Mouse (Mus musculus): ENCODE data around the gene Serinc5. TPM values are rescaled to one million over a fixed set of nuclear protein-coding genes. Genes with fewer than 3 reads are reported as not detected.
"Not testable (repeated sequence)": the region's sequence is repeated elsewhere in the genome, so short reads cannot be mapped to it uniquely, and the experiment has no call there.

The Serinc5 gene
- total RNA-seq, 2 experiments from 2014 or later, result 2.1 to 2.9 TPM

DNA sequence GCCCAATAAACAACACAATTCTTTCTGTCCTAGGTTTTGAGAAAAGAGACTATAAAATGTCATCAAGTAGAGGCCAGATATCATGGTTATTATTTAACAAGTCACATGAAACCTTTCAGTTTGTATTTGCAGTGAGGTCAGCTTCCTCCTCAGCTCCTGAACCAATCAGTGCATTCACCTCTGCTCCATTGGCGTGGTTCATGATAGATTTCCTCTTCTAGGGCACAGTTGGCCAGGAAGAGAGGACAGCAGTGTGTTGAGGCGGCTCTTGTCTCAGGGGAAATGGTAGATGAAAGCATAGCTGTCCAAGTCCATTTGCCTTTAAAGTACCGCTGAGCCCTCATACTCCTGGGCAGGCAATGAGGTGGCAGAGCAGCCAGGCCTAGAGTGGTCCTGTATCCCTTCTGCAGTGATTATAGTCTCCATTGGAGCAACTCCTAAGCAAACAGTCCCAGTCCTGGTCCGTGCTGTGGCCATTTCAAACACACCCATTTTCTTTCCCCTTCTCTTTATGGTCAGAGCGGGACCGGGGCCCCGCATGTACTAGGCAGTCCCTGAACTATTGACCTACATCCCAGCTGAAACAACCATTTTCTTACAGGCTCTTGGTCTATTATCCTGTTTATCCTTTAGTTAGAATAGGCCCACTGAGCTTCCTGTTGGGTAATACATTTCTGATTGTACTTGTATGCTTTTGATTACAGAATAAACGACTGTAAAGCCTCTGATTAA is 51.8 kb downstream of the Serinc5 start:
- no peak for DNase-seq (ENCODE audit: low spot score)

DNA sequence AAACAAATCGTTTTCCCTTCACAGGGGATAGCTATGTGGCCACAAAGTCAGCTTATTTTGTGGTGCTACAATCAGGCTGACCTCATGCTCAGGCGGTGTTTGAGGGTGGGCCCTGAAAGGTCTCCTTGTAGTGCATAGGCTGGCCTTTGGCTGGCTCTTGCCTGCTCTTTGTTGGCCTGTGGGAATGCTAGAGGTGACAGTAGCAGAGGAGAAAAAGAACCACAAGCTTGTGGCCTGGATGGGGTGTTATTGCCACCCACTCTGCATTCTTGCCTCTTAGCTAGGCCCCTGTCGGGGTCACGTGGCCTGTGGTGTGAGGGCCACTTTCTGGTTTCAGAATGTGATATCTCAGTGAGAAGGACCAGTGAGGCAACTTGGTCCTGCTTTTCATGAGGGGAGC is 54.1 kb downstream of the Serinc5 start:
- no peak for DNase-seq (ENCODE audit: low spot score)

DNA sequence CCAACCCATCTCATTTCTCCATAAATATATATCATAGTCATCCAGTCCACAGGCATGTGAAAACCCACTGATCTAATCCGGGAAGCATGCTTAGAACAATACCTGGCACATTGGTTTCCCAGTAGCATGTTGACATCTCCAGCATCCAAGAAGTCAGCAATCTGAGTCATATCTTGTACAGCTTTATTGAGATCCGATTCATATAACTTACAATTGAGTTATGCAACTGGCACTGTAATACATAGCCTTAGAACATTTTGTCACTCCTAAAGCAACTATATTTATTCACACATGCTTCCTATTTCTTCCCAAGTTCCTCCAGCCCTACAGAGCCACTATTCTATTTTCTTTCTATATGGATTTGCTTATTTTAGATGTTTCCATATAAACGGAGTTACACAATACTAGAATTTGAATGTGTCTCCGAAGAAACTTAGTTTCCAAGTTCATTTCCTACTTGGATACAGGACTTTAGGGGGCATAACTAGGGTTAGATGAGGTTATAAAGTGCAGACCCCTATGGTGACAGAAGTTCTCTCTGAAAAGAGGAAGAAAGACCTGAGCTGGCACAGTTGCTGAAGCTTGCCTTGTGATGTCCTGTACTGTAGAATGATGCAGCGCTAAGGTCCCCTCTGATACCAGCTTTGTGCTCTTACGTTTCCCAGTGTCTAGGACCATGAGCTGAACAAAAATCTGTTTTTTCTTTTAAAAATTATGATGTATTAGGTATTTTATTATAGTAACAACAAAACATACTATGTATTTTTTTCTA is 57.5 kb downstream of the Serinc5 start:
- no peak for DNase-seq (ENCODE audit: low spot score)

GRCm38 (mm10) chr13:92671727-92672126 is 60.8 kb downstream of the Serinc5 start:
- no peak for DNase-seq (ENCODE audit: low spot score)

DNA sequence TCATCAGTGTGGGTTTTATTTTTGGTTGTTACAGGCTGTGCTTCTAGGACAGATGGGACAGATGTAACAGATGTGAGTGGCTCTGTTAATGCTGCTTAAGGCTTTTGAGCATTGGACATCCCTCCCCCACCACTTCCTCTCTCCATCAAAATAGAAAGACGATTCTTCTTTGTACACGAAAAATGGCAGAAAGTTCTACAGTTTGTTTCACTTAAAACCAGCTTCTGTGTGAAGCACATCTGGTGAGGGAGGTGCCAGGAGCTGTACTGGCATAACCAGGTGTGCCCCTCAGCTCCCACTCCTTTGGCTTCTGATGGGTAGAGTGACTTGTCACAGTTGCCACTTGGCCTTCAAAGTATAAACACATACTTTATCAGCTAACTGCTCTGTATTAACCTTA is 63.8 kb downstream of the Serinc5 start:
- no peak for DNase-seq (ENCODE audit: low spot score)

DNA sequence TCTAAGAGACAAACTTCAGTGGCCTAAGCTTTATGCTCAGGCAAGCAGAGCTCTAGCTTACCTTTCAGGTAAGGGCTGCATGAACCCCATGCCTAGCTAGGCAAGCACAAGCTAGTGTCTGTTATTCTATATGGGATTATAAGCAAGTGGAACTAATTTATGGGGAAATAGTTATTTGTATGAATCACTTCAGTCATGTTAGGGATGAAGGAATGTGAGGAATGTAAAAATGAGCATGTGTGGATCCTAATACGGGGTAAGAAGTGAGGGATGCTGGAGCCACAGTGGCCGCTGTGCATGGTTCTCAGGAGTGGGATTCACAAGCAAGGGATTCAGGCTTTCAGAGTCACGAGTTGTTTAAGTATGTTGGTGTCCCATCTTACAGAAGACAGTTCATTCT is 64.4 kb downstream of the Serinc5 start:
- no peak for DNase-seq (ENCODE audit: low spot score)

DNA sequence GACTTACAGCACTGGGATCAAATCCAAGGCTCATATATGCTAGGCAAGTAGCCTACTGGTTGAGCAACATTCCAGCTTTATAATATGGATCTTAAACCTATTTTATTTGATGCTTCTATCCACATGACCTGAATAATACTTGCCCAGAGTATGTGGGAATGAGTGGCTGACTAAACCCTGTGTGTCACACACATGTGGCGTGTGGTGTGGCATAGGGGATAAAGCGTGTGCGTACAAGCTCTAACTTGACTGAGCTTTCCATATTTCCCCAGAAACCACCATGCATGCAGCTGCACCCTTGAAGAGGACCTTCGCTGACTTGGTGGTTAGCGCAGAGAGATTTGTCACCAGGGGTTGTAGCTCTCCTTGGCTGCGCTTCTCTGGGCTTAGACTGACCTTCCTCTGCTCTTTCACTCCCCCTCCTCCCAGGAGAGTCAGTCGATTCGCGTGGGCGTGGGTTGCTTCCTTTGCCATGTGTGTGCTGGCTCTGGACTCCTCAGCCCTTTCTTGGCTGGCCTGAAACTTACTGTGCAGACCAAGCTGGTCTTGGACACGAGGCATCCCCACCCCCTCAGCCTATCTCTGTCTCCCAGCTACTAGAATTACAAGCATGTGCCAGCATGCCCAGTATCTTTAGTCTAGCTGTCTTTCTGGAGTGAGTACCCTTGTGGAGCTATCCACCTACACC is 65.2 kb downstream of the Serinc5 start:
- DNase-seq (ENCODE audit: low spot score), result peak; percentile 40

- DNase-seq (ENCODE audit: low spot score), result no peak
Observed at GRCm38 (mm10) chr13:92677656-92678055, 66.8 kb downstream of the Serinc5 start.

GRCm38 (mm10) chr13:92679661-92680060 is 68.8 kb downstream of the Serinc5 start:
- DNase-seq (ENCODE audit: low spot score), result no peak

GRCm38 (mm10) chr13:92681541-92681940 is 70.7 kb downstream of the Serinc5 start:
- DNase-seq (ENCODE audit: low spot score), result no peak

- no peak for DNase-seq (ENCODE audit: low spot score)
Observed at GRCm38 (mm10) chr13:92682833-92683232, 71.9 kb downstream of the Serinc5 start.

GRCm38 (mm10) chr13:92683464-92683863 is 72.6 kb downstream of the Serinc5 start:
- DNase-seq (ENCODE audit: low spot score), result no peak

DNA sequence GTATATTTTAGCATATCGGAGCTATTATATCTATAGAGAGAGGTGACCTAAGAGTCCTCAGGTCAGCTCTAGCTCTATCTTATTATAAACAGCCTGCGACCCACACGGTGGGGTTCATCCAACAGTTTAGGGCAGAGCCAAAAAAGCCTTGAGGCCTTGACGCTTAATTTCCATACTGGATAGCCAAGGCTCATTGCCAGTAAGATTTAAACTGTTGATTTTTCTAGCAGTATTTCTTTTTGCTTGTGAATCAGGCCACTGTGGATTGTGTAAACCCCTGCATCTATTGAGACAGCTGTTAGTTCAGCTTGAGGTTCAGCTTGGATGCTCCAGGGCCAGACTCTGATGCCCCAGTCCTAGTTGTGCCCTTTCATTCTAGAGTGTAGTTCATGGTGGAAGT is 73.4 kb downstream of the Serinc5 start:
- DNase-seq (ENCODE audit: low spot score), result no peak

GRCm38 (mm10) chr13:92685273-92685672 is 74.4 kb downstream of the Serinc5 start:
- DNase-seq (ENCODE audit: low spot score), result no peak

DNA sequence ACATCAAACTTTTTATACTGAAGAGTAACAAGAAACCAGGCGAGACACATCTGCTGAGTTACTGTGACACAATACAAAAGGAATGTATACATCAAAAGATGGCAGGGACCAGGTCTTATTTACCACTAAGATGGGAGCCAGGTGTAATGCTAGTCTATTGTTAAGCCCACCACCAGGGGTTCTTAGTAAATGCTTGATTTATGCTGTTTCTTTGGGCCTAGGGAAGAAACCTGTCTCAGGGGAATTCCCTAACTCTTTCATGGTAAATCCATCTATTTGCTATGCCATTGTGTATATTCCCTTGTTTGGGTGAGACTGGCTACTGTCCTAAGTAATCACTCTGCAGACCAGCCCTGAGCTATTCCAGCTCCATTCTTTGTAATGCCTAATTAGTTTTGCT is 76.3 kb downstream of the Serinc5 start:
- not testable (repeated sequence) for DNase-seq (ENCODE audit: low spot score)

GRCm38 (mm10) chr13:92689061-92689460 is 78.2 kb downstream of the Serinc5 start:
- DNase-seq (ENCODE audit: low spot score), result no peak

- no peak for DNase-seq (ENCODE audit: low spot score)
Observed at GRCm38 (mm10) chr13:92693866-92694550, 83.1 kb downstream of the Serinc5 start.

- DNase-seq (ENCODE audit: low spot score), result no peak
Observed at GRCm38 (mm10) chr13:92696491-92696939, 85.6 kb downstream of the Serinc5 start.

DNA sequence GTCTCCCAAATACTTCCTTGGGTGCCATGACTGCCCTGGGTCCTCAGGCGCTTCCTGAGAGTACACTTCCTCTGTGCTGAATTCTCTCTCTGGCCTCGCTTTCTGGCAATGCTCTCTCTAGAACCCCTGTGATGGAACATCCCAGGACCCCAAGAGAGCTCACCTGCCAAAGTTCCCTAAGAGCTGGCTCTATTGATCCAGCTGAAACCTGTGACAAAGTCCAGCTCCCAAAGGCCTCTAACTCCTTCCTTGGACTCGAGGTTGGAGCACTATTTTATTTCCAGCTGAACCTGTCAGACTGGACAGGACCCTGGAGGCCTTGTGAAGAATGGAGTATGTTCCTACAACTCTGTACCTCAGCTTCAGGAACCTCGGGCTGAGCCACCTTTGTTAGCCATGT is 86.2 kb downstream of the Serinc5 start:
- DNase-seq (ENCODE audit: low spot score), result no peak

- DNase-seq (ENCODE audit: low spot score), result no peak
Observed at GRCm38 (mm10) chr13:92698781-92699180, 87.9 kb downstream of the Serinc5 start.

GRCm38 (mm10) chr13:92699395-92699794 is 88.5 kb downstream of the Serinc5 start:
- DNase-seq (ENCODE audit: low spot score), result no peak

DNA sequence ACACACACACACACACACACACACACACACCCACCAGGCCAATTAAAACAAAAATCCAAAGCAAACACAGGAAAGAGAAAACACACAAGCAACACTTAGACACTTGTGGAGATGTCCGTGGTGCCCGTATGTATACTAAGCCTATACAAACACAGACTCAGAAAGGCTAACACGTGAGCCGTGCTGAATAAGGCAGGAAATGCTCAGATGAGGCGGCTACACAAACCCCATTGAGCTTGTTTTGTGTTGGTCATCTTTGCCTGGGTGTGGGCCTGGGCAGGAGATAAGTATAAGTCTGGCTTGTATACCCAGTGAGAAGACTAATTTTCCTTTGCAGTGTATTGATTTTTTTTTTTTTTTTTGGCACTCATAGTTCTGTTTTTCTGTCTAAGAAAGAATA is 91.1 kb downstream of the Serinc5 start:
- no peak for DNase-seq (ENCODE audit: low spot score)

All from gastrocnemius, adult 18-20 months (tissue).